Mouse (Mus musculus): ENCODE measurements around the gene Whrn.

- no peak for TF ChIP-seq CTCF (IDR thresholded peaks at IDR 0.05; ENCODE audit: low read depth)
- no peak for TF ChIP-seq EP300 (optimal IDR thresholded peaks at IDR 0.05)
Measured at GRCm38 (mm10) chr4:63402056-63402455, 93.7 kb downstream of the Whrn start.
